Comparison of ENCODE assay signal across 29 mouse cellular contexts in the genomic region with DNA sequence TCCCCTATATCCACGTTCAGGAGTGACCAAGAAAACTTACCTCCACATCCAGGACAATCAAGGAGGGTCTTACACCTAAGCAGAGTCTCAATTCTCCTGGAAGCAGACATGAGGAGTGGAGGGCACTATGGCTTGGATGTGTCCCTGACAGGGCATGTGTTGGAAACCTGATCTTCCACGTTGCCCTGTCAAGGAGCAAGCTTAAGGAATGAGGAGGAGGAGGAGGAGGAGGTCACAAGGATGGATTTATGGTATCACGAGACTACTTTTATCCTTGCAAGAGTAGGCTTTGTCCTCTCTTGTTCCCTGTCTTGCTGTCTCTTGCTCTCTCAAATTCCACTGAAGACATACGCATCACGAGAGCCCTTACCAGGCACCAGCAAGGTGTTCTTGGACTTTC. TPM values are rescaled to one million over a fixed set of nuclear protein-coding genes. Genes with fewer than 3 reads are reported as not detected.
A peak's percentile ranks its signal among the peaks of the same experiment; 100 is the strongest.
DNase-seq lines count a peak whose midpoint lies in the region; ATAC-seq and TF ChIP-seq lines count a peak whose summit lies in the region.
"Had no signal": no experiment of that assay in that cellular context is flagged by ENCODE, and none has a peak within 500 bp of the region (broad histone marks: within the 10 kb centered on the region; RNA-seq: fewer than 3 reads in every experiment).

No protein-coding gene starts in this region.

- WGBS in heart, embryonic 10.5 days: 70% methylated on average over 5 of the region's 5 CpGs
- WGBS in kidney, postnatal 0 days: 35% methylated on average over 5 of the region's 5 CpGs
- WGBS in liver, embryonic 14.5 days (ENCODE audit: insufficient replicate concordance): 77% methylated on average over 5 of the region's 5 CpGs
- WGBS in liver, embryonic 11.5 days: 79% methylated on average over 5 of the region's 5 CpGs

- peak; percentile 29 for DNase-seq in heart, adult 11 months
- DNase-seq in heart, embryonic 10.5 days (ENCODE audit: low spot score): no peak
- DNase-seq in kidney, postnatal 0 days (ENCODE audit: low spot score): peak; percentile 62
- DNase-seq in kidney, postnatal 14 days: no peak
- DNase-seq in liver, embryonic 14.5 days (ENCODE audit: low read depth in 3 of 3, low spot score in 3 of 3): no peak
- no peak for DNase-seq in liver, embryonic 11.5 days (ENCODE audit: low spot score)
- no peak for DNase-seq in adrenal gland, adult (ENCODE audit: inconsistent age in 2 of 2, low spot score in 1 of 2)
- DNase-seq: adrenal gland, adult 2 months; adrenal gland, postnatal 14 days; B cell, adult 2 months; cerebellum, adult 11 months; cerebellum, adult 2 months; cerebellum, adult 9-11 months; cerebellum, postnatal 25 days; forebrain, postnatal 0 days; gastrocnemius, postnatal 36 days; heart, postnatal 10 days; heart, postnatal 36 days had no signal

- H3K27me3 ChIP-seq in heart, embryonic 10.5 days (ENCODE audit: insufficient read depth, poor library complexity, severe bottlenecking): no peaks in the 10 kb centered on the region
- no peaks in the 10 kb centered on the region for H3K27me3 ChIP-seq in kidney, postnatal 0 days (ENCODE audit: insufficient read depth, low read length)
- no peaks in the 10 kb centered on the region for H3K27me3 ChIP-seq in liver, embryonic 14.5 days (ENCODE audit: control insufficient read depth, insufficient read depth, low read length)
- H3K27me3 ChIP-seq in liver, embryonic 11.5 days (replicated peaks; ENCODE audit: control insufficient read depth, insufficient read depth, low read length): no peaks in the 10 kb centered on the region
- H3K27me3 ChIP-seq: CH12.LX; embryonic facial prominence, embryonic 12.5 days; embryonic facial prominence, embryonic 15.5 days; heart, embryonic 12.5 days; heart, embryonic 15.5 days; hindbrain, embryonic 13.5 days had no signal

- H3K27ac ChIP-seq in heart, embryonic 10.5 days: no peak overlapping the region
- no peak overlapping the region for H3K27ac ChIP-seq in kidney, postnatal 0 days
- peak overlapping the region; percentile 72; the same call in 1 of the 2 replicates for H3K27ac ChIP-seq in liver, embryonic 14.5 days
- no peak overlapping the region for H3K27ac ChIP-seq in liver, embryonic 11.5 days (ENCODE audit: low read depth, low read length)
- H3K27ac ChIP-seq: embryonic facial prominence, embryonic 12.5 days; embryonic facial prominence, embryonic 15.5 days; heart, embryonic 15.5 days; hindbrain, embryonic 10.5 days; hindbrain, embryonic 13.5 days had no signal

- 0 out of 2 replicates have a peak, but pooled peaks have one; percentile 29 for ATAC-seq in kidney, postnatal 0 days (replicated peaks; ENCODE audit: low FRiP score, low read depth)
- ATAC-seq in liver, embryonic 14.5 days (ENCODE audit: insufficient read depth): no peak
- ATAC-seq in liver, embryonic 11.5 days (replicated peaks; ENCODE audit: low FRiP score): no peak
- ATAC-seq: forebrain, embryonic 14.5 days; forebrain, postnatal 0 days; hindbrain, embryonic 16.5 days; Patski had no signal

- H3K36me3 ChIP-seq in heart, embryonic 10.5 days: no peaks in the 10 kb centered on the region
- H3K36me3 ChIP-seq in kidney, postnatal 0 days (ENCODE audit: insufficient read depth, low read length): no peaks in the 10 kb centered on the region
- H3K36me3 ChIP-seq in liver, embryonic 14.5 days (replicated peaks; ENCODE audit: control insufficient read depth, insufficient read depth, low read depth): no peaks in the 10 kb centered on the region
- no peaks in the 10 kb centered on the region for H3K36me3 ChIP-seq in liver, embryonic 11.5 days (ENCODE audit: control insufficient read depth, insufficient read depth, low read length)
- H3K36me3 ChIP-seq: embryonic facial prominence, embryonic 12.5 days; embryonic facial prominence, embryonic 15.5 days; G1E; heart, embryonic 12.5 days; heart, embryonic 15.5 days; hindbrain, embryonic 10.5 days; hindbrain, embryonic 13.5 days had no signal

- TF ChIP-seq EP300 in liver, embryonic 14.5 days (IDR thresholded peaks at IDR 0.05; ENCODE audit: low read depth): no peak

- no peaks in the 10 kb centered on the region for H3K4me1 ChIP-seq in heart, embryonic 10.5 days
- no peaks in the 10 kb centered on the region for H3K4me1 ChIP-seq in kidney, postnatal 0 days (replicated peaks; ENCODE audit: insufficient read depth, low read length)
- peaks cover 39% of the 10 kb centered on the region in 2 experiments for H3K4me1 ChIP-seq in liver, embryonic 14.5 days (replicated peaks; ENCODE audit: control insufficient read depth in 2 of 2, insufficient read depth in 2 of 2, low read length in 1 of 2)
- peaks cover 10% of the 10 kb centered on the region for H3K4me1 ChIP-seq in liver, embryonic 11.5 days (replicated peaks; ENCODE audit: control insufficient read depth, insufficient read depth, low read length)
- H3K4me1 ChIP-seq: embryonic facial prominence, embryonic 12.5 days; embryonic facial prominence, embryonic 15.5 days; heart, embryonic 15.5 days; hindbrain, embryonic 10.5 days; hindbrain, embryonic 13.5 days had no signal

- TF ChIP-seq CTCF in kidney, postnatal 0 days (IDR thresholded peaks at IDR 0.05; ENCODE audit: low read depth): no peak
- no peak for TF ChIP-seq CTCF in liver, embryonic 14.5 days (IDR thresholded peaks at IDR 0.05; ENCODE audit: low read depth)

- H3K4me2 ChIP-seq in kidney, postnatal 0 days (ENCODE audit: low read length): no peak overlapping the region
- no peak overlapping the region for H3K4me2 ChIP-seq in liver, embryonic 14.5 days (ENCODE audit: low read depth)
- H3K4me2 ChIP-seq in liver, embryonic 11.5 days: no peak overlapping the region
- H3K4me2 ChIP-seq: embryonic facial prominence, embryonic 12.5 days; embryonic facial prominence, embryonic 15.5 days; heart, embryonic 12.5 days; heart, embryonic 15.5 days; hindbrain, embryonic 13.5 days had no signal

- no peak overlapping the region for H3K4me3 ChIP-seq in heart, embryonic 10.5 days
- no peak overlapping the region for H3K4me3 ChIP-seq in kidney, postnatal 0 days (replicated peaks; ENCODE audit: low read depth, low read length)
- H3K4me3 ChIP-seq in liver, embryonic 14.5 days (ENCODE audit: insufficient read depth in 1 of 2, low read depth in 2 of 2, low read length in 2 of 2): no peak overlapping the region
- no peak overlapping the region for H3K4me3 ChIP-seq in liver, embryonic 11.5 days (ENCODE audit: low read depth, low read length)
- H3K4me3 ChIP-seq: embryonic facial prominence, embryonic 12.5 days; embryonic facial prominence, embryonic 15.5 days; heart, embryonic 12.5 days; heart, embryonic 15.5 days; hindbrain, embryonic 10.5 days; hindbrain, embryonic 13.5 days had no signal

- no peaks in the 10 kb centered on the region for H3K9me3 ChIP-seq in heart, embryonic 10.5 days
- H3K9me3 ChIP-seq in kidney, postnatal 0 days (replicated peaks; ENCODE audit: low read length): no peaks in the 10 kb centered on the region
- H3K9me3 ChIP-seq in liver, embryonic 14.5 days (ENCODE audit: control insufficient read depth, low read length): peaks cover 4% of the 10 kb centered on the region
- peaks cover 10% of the 10 kb centered on the region; the same call in 1 of the 2 replicates for H3K9me3 ChIP-seq in liver, embryonic 11.5 days (ENCODE audit: control insufficient read depth, low read length)
- H3K9me3 ChIP-seq: embryonic facial prominence, embryonic 12.5 days; embryonic facial prominence, embryonic 15.5 days; heart, embryonic 15.5 days had no signal

- no peak overlapping the region for H3K9ac ChIP-seq in kidney, postnatal 0 days (ENCODE audit: low read depth, low read length)
- H3K9ac ChIP-seq in liver, embryonic 14.5 days (replicated peaks): no peak overlapping the region
- no peak overlapping the region for H3K9ac ChIP-seq in liver, embryonic 11.5 days (ENCODE audit: low read depth, low read length)
- H3K9ac ChIP-seq: embryonic facial prominence, embryonic 12.5 days; embryonic facial prominence, embryonic 15.5 days; forebrain, postnatal 0 days; heart, embryonic 12.5 days; heart, embryonic 15.5 days; hindbrain, embryonic 13.5 days had no signal

RNA-seq across cellular contexts. Expression of a gene that starts 29.0 kb away (rescaled TPM):
- 59.5 and 74.3 TPM in 2 replicates for polyA plus RNA-seq in heart, embryonic 10.5 days (2016; fragmentation: Nextera tagmentation; extraction: Ambion mirVana)
- 66.2 and 67.3 TPM in 2 replicates for polyA plus RNA-seq in kidney, postnatal 0 days (2015; fragmentation: Nextera tagmentation; extraction: Ambion mirVana)
- 21.5 and 31.3 TPM in 2 replicates for polyA plus RNA-seq in liver, embryonic 14.5 days (2012; rRNA removed)
- polyA plus RNA-seq in liver, embryonic 14.5 days (2014; fragmentation: Nextera tagmentation; extraction: Ambion mirVana): 40.6 and 50.6 TPM in 2 replicates
- 73.2 and 80.0 TPM in 2 replicates for polyA plus RNA-seq in liver, embryonic 11.5 days (2014; fragmentation: Nextera tagmentation; extraction: Ambion mirVana)

Comparison
In these comparisons a context has a peak if more than half of its experiments do, and no peak if none do; other contexts are left out.
1. DNase-seq: peak in heart, adult 11 months (single experiment) and kidney, postnatal 0 days (single experiment); none in heart, embryonic 10.5 days (single experiment), kidney, postnatal 14 days (single experiment), liver, embryonic 14.5 days (0 of 3), liver, embryonic 11.5 days (single experiment) and adrenal gland, adult (0 of 2).